Mouse (Mus musculus) forebrain, embryonic 16.5 days (tissue): ENCODE measurements at regions not wholly inside any gene's neighbourhood (a gene's known extent, or its start where the extent isn't known, plus 50 kb on each side); places are given as distances from the start of the nearest gene placed in this dataset.

Experiments used
- ATAC-seq: fragments of 200-750 bp; cut with Nextera tagmentation; 2 replicates; pipeline ENCODE4 v1.8.0; 2017; ENCODE audit warnings: mild to moderate bottlenecking, moderate library complexity
- H3K27ac ChIP-seq: fragments of 300-500 bp; sonication (generic); 2 replicates; pipeline ENCODE4 v1.5.1; 2014; ENCODE audit warnings: low read length, control low read depth
- H3K27me3 ChIP-seq: fragments of 300-500 bp; sonication (generic); replicated peaks from 2 replicates; pipeline ENCODE4 v1.6.1; 2014; ENCODE audit warnings: low read length; ENCODE audit not compliant: control insufficient read depth, insufficient read depth
- H3K36me3 ChIP-seq: fragments of 300-500 bp; sonication (generic); 2 replicates; pipeline ENCODE4 v1.6.1; 2014; ENCODE audit not compliant: control insufficient read depth, insufficient read depth
- H3K4me1 ChIP-seq: fragments of 300-500 bp; sonication (generic); replicated peaks from 2 replicates; pipeline ENCODE4 v1.6.1; 2014; ENCODE audit warnings: low read length; ENCODE audit not compliant: control insufficient read depth, insufficient read depth
- H3K4me2 ChIP-seq: fragments of 300-500 bp; sonication (generic); 2 replicates; pipeline ENCODE4 v1.6.1; 2014; ENCODE audit warnings: mild to moderate bottlenecking, low read length, control low read depth
- H3K4me3 ChIP-seq: fragments of 300-500 bp; sonication (generic); replicated peaks from 2 replicates; pipeline ENCODE4 v1.5.1; 2014; ENCODE audit warnings: mild to moderate bottlenecking, low read length, control low read depth
- H3K9ac ChIP-seq: fragments of 300-500 bp; sonication (generic); replicated peaks from 2 replicates; pipeline ENCODE4 v1.6.1; 2014; ENCODE audit warnings: low read depth, low read length, control low read depth
- H3K9me3 ChIP-seq: fragments of 300-500 bp; sonication (generic); 2 replicates; pipeline ENCODE4 v1.6.1; 2016; ENCODE audit warnings: low read length; ENCODE audit not compliant: control insufficient read depth
- WGBS: fragments of 180-500 bp; shearing (Covaris S2); extraction: QIAGEN DNeasy Blood & Tissue Kit; methylation state at CpG from one replicate; pipeline ENCODE4 v1.1.7; 2014; 5-methylcytosine and 5-hydroxymethylcytosine counted together

- no peak overlapping the region for H3K4me2 ChIP-seq
- H3K4me3 ChIP-seq, result no peak overlapping the region
- H3K9ac ChIP-seq, result no peak overlapping the region
- no peaks in the 10 kb centered on the region for H3K4me1 ChIP-seq
- H3K36me3 ChIP-seq, result no peaks in the 10 kb centered on the region
- no peak for ATAC-seq
- no peaks in the 10 kb centered on the region for H3K9me3 ChIP-seq
- H3K27me3 ChIP-seq, result no peaks in the 10 kb centered on the region
- WGBS, result 86% methylated on average over 3 of the region's 3 CpGs
- no peak overlapping the region for H3K27ac ChIP-seq
Observed at GRCm38 (mm10) chr8:89372761-89373160, 328.8 kb upstream of the Sall1 start.

GRCm38 (mm10) chr8:89371773-89372132 lies 327.8 kb upstream of the Sall1 start:
- H3K9ac ChIP-seq, result no peak overlapping the region
- no peak for ATAC-seq
- H3K4me2 ChIP-seq, result no peak overlapping the region
- no peak overlapping the region for H3K4me3 ChIP-seq
- no peak overlapping the region for H3K27ac ChIP-seq
- H3K9me3 ChIP-seq, result no peaks in the 10 kb centered on the region
- H3K36me3 ChIP-seq, result no peaks in the 10 kb centered on the region
- no peaks in the 10 kb centered on the region for H3K27me3 ChIP-seq
- H3K4me1 ChIP-seq, result no peaks in the 10 kb centered on the region
- WGBS, result 73% methylated on average over 4 of the region's 4 CpGs

- ATAC-seq, result no peak
- H3K36me3 ChIP-seq, result no peaks in the 10 kb centered on the region
Observed at GRCm38 (mm10) chr8:89370816-89371772, 327.1 kb upstream of the Sall1 start.

GRCm38 (mm10) chr8:89365430-89365829 lies 321.5 kb upstream of the Sall1 start:
- no peaks in the 10 kb centered on the region for H3K9me3 ChIP-seq
- WGBS, result 94% methylated on average over 3 of the region's 3 CpGs
- H3K27ac ChIP-seq, result no peak overlapping the region
- ATAC-seq, result no peak
- H3K4me2 ChIP-seq, result no peak overlapping the region
- H3K36me3 ChIP-seq, result no peaks in the 10 kb centered on the region
- no peaks in the 10 kb centered on the region for H3K4me1 ChIP-seq
- no peak overlapping the region for H3K4me3 ChIP-seq
- H3K9ac ChIP-seq, result no peak overlapping the region
- no peaks in the 10 kb centered on the region for H3K27me3 ChIP-seq

More at GRCm38 (mm10) chr8:89370816-89371772, 327.1 kb upstream of the Sall1 start:
- no peak overlapping the region for H3K9ac ChIP-seq
- no peaks in the 10 kb centered on the region for H3K9me3 ChIP-seq
- H3K27me3 ChIP-seq, result no peaks in the 10 kb centered on the region
- WGBS, result 71% methylated on average over 20 of the region's 20 CpGs
- H3K4me3 ChIP-seq, result no peak overlapping the region
- no peak overlapping the region for H3K4me2 ChIP-seq
- no peak overlapping the region for H3K27ac ChIP-seq
- no peaks in the 10 kb centered on the region for H3K4me1 ChIP-seq

- WGBS, result 79% methylated on average over 4 of the region's 4 CpGs
- ATAC-seq, result no peak
Observed at GRCm38 (mm10) chr8:89358411-89358810, 314.4 kb upstream of the Sall1 start.

GRCm38 (mm10) chr8:89345547-89345946 lies 301.6 kb upstream of the Sall1 start:
- H3K36me3 ChIP-seq, result no peaks in the 10 kb centered on the region
- WGBS, result 92% methylated on average over 3 of the region's 3 CpGs
- H3K9me3 ChIP-seq, result no peaks in the 10 kb centered on the region
- no peak for ATAC-seq
- H3K9ac ChIP-seq, result no peak overlapping the region
- H3K4me2 ChIP-seq, result no peak overlapping the region
- H3K4me3 ChIP-seq, result no peak overlapping the region
- no peak overlapping the region for H3K27ac ChIP-seq
- no peaks in the 10 kb centered on the region for H3K4me1 ChIP-seq
- H3K27me3 ChIP-seq, result no peaks in the 10 kb centered on the region

More at GRCm38 (mm10) chr8:89358411-89358810, 314.4 kb upstream of the Sall1 start:
- Histone ChIP-seq H3K36me3 (no peaks in the 10 kb centered on the region), H3K9me3 (no peaks in the 10 kb centered on the region), H3K27me3 (no peaks in the 10 kb centered on the region), H3K4me3 (no peak overlapping the region), H3K4me2 (no peak overlapping the region), H3K27ac (no peak overlapping the region), H3K9ac (no peak overlapping the region), H3K4me1 (no peaks in the 10 kb centered on the region)

- Histone ChIP-seq H3K36me3 (no peaks in the 10 kb centered on the region), H3K9ac (no peak overlapping the region), H3K27me3 (no peaks in the 10 kb centered on the region), H3K4me3 (no peak overlapping the region), H3K4me1 (no peaks in the 10 kb centered on the region), H3K27ac (no peak overlapping the region), H3K4me2 (no peak overlapping the region), H3K9me3 (no peaks in the 10 kb centered on the region)
- no peak for ATAC-seq
- WGBS, result 92% methylated on average over 5 of the region's 5 CpGs
Observed at GRCm38 (mm10) chr8:89341686-89342085, 297.7 kb upstream of the Sall1 start.

GRCm38 (mm10) chr8:89335416-89335815 lies 291.5 kb upstream of the Sall1 start:
- H3K27ac ChIP-seq, result no peak overlapping the region
- no peaks in the 10 kb centered on the region for H3K27me3 ChIP-seq
- no peak overlapping the region for H3K4me3 ChIP-seq
- 87% methylated on average over 2 of the region's 2 CpGs for WGBS
- ATAC-seq, result no peak
- H3K9me3 ChIP-seq, result no peaks in the 10 kb centered on the region
- H3K9ac ChIP-seq, result no peak overlapping the region
- no peaks in the 10 kb centered on the region for H3K4me1 ChIP-seq
- H3K36me3 ChIP-seq, result no peaks in the 10 kb centered on the region
- H3K4me2 ChIP-seq, result no peak overlapping the region

GRCm38 (mm10) chr8:89325751-89326351 lies 281.9 kb upstream of the Sall1 start:
- H3K9me3 ChIP-seq, result no peaks in the 10 kb centered on the region
- no peak overlapping the region for H3K9ac ChIP-seq
- 9% methylated on average over 2 of the region's 2 CpGs for WGBS
- ATAC-seq, result peak; percentile 23; the same call in 1 of the 2 replicates
- H3K4me3 ChIP-seq, result no peak overlapping the region
- peak overlapping the region; percentile 5; the same call in 1 of the 2 replicates for H3K27ac ChIP-seq
- no peak overlapping the region for H3K4me2 ChIP-seq
- H3K4me1 ChIP-seq, result peaks cover 26% of the 10 kb centered on the region
- H3K27me3 ChIP-seq, result no peaks in the 10 kb centered on the region
- H3K36me3 ChIP-seq, result no peaks in the 10 kb centered on the region
